In genomic region chr2:132705251-132705992, GRCm38 (mm10) we compare ENCODE assay signal across 18 mouse cellular contexts. TPM values are rescaled to one million over a fixed set of nuclear protein-coding genes. Genes with fewer than 3 reads are reported as not detected.
A peak's percentile ranks its signal among the peaks of the same experiment; 100 is the strongest.
DNase-seq lines count a peak whose midpoint lies in the region; ATAC-seq and TF ChIP-seq lines count a peak whose summit lies in the region.
"Had no signal": no experiment of that assay in that cellular context is flagged by ENCODE, and none has a peak within 500 bp of the region (broad histone marks: within the 10 kb centered on the region; RNA-seq: fewer than 3 reads in every experiment).

No protein-coding gene starts in this region.

- H3K9me3 ChIP-seq in lung, embryonic 14.5 days (ENCODE audit: low read depth, low read length) = no peaks in the 10 kb centered on the region
- H3K9me3 ChIP-seq: embryonic facial prominence, embryonic 12.5 days; heart, embryonic 15.5 days; midbrain, embryonic 12.5 days had no signal

- peak; percentile 69 for ATAC-seq in frontal cortex, adult (ENCODE audit: low TSS enrichment)
- no peak for ATAC-seq in lung, embryonic 14.5 days (ENCODE audit: insufficient read depth)
- ATAC-seq: lung, postnatal 0 days had no signal

- H3K27me3 ChIP-seq in lung, embryonic 14.5 days (ENCODE audit: insufficient read depth, low read length) = no peaks in the 10 kb centered on the region
- H3K27me3 ChIP-seq: embryonic facial prominence, embryonic 12.5 days; heart, embryonic 15.5 days; midbrain, embryonic 12.5 days had no signal

- DNase-seq in adrenal gland, adult 2 months = peak; percentile 37
- DNase-seq in adrenal gland, adult 18-20 months (ENCODE audit: low spot score in 2 of 2) = no peak
- DNase-seq in frontal cortex, postnatal 14 days (ENCODE audit: low spot score in 2 of 2) = no peak
- peak; percentile 17 for DNase-seq in lung, embryonic 14.5 days
- DNase-seq in lung, postnatal 10 days = no peak
- peak; percentile 58 to 60 for DNase-seq in adrenal gland, postnatal 36 days
- no peak for DNase-seq in neural tube, embryonic 10.5 days (ENCODE audit: extremely low spot score, low spot score)
- DNase-seq: gastrocnemius, adult 2 months; heart, postnatal 36 days; retina, postnatal 1 day; thymus, adult 18-20 months; thymus, postnatal 36 days had no signal

- no peaks in the 10 kb centered on the region for H3K36me3 ChIP-seq in lung, embryonic 14.5 days (ENCODE audit: insufficient read depth)
- H3K36me3 ChIP-seq: embryonic facial prominence, embryonic 12.5 days; heart, embryonic 15.5 days; midbrain, embryonic 12.5 days had no signal

- TF ChIP-seq CTCF in lung, embryonic 14.5 days (IDR thresholded peaks at IDR 0.05; ENCODE audit: low read depth) = no peak

- no peaks in the 10 kb centered on the region for H3K4me1 ChIP-seq in lung, embryonic 14.5 days (ENCODE audit: insufficient read depth)
- H3K4me1 ChIP-seq: embryonic facial prominence, embryonic 12.5 days; heart, embryonic 15.5 days; midbrain, embryonic 12.5 days had no signal

- H3K4me2 ChIP-seq in lung, embryonic 14.5 days = no peak overlapping the region
- H3K4me2 ChIP-seq: embryonic facial prominence, embryonic 12.5 days; heart, embryonic 15.5 days; hindbrain, embryonic 14.5 days; midbrain, embryonic 12.5 days had no signal

- WGBS in lung, embryonic 14.5 days = 81% methylated on average over 10 of the region's 10 CpGs

- no peak overlapping the region for H3K27ac ChIP-seq in lung, embryonic 14.5 days (ENCODE audit: low read depth)
- H3K27ac ChIP-seq: embryonic facial prominence, embryonic 12.5 days; gastrocnemius, adult 2 months; heart, embryonic 15.5 days; hindbrain, embryonic 14.5 days; midbrain, embryonic 12.5 days had no signal

- no peak overlapping the region for H3K4me3 ChIP-seq in lung, embryonic 14.5 days (ENCODE audit: low read depth, low read length)
- H3K4me3 ChIP-seq: embryonic facial prominence, embryonic 12.5 days; gastrocnemius, adult 2 months; heart, embryonic 15.5 days; midbrain, embryonic 12.5 days had no signal

- no peak overlapping the region for H3K9ac ChIP-seq in lung, embryonic 14.5 days
- H3K9ac ChIP-seq: embryonic facial prominence, embryonic 12.5 days; heart, embryonic 15.5 days; hindbrain, embryonic 14.5 days; midbrain, embryonic 12.5 days had no signal

RNA-seq across cellular contexts. Expression of gene Shld1, which starts 18.7 kb away (rescaled TPM):
- 1 to 10 TPM; 6.6 to 8.0 TPM for total RNA-seq in adrenal gland, adult 2 months (2021)
- polyA plus RNA-seq in adrenal gland, adult 2 months (2012; rRNA removed) = 10.1 and 10.3 TPM in 2 replicates
- total RNA-seq in adrenal gland, adult 18-20 months (2021) = 1 to 10 TPM; 7.9 to 8.2 TPM
- polyA plus RNA-seq in lung, embryonic 14.5 days (2014; fragmentation: Nextera tagmentation; extraction: Ambion mirVana) = 12.0 and 12.7 TPM in 2 replicates
- total RNA-seq in adrenal gland, postnatal 36 days (2021) = 10 to 100 TPM in 1 of 2 experiments, 1 to 10 TPM in 1; 7.7 to 12.8 TPM

Comparison
In these comparisons a context has a peak if more than half of its experiments do, and no peak if none do; other contexts are left out.
1. DNase-seq: peak in adrenal gland, adult 2 months (single experiment), lung, embryonic 14.5 days (single experiment) and adrenal gland, postnatal 36 days (2 of 2); none in adrenal gland, adult 18-20 months (0 of 2), frontal cortex, postnatal 14 days (0 of 2), lung, postnatal 10 days (single experiment) and neural tube, embryonic 10.5 days (single experiment).